Mouse (Mus musculus) cerebellum, adult 2 months (tissue): Measurements from ENCODE around the gene Olfr286. TPM values are rescaled to one million over a fixed set of nuclear protein-coding genes. Genes with fewer than 3 reads are reported as not detected.

ENCODE experiments used
- DNase-seq, 2 experiments: peaks; one replicate each; pipeline ENCODE4 v3.0.0; 2021
- H3K27ac ChIP-seq: fragments of 200-500 bp; 2 replicates; pipeline ENCODE4 v1.5.1; 2012; ENCODE audit warnings: low read length, control low read depth, inconsistent platforms; ENCODE audit not compliant: insufficient read depth
- H3K27me3 ChIP-seq: fragments of 200-500 bp; 2 replicates; pipeline ENCODE4 v1.6.1; 2012; ENCODE audit warnings: inconsistent platforms, mild to moderate bottlenecking, low read length, moderate library complexity; ENCODE audit not compliant: control insufficient read depth, insufficient read depth
- H3K4me1 ChIP-seq: fragments of 200-500 bp; 2 replicates; pipeline ENCODE4 v1.6.1; 2011; ENCODE audit warnings: low read length; ENCODE audit not compliant: control insufficient read depth, insufficient read depth
- H3K4me3 ChIP-seq: fragments of 200-500 bp; replicated peaks from 2 replicates; pipeline ENCODE3; 2011; ENCODE audit warnings: mild to moderate bottlenecking, low read depth, low read length, control low read depth; ENCODE audit not compliant: insufficient read depth
- CTCF ChIP-seq: fragments of 200-500 bp; IDR thresholded peaks from 2 replicates; pipeline ENCODE4 v1.5.1; 2011; ENCODE audit warnings: low read depth, mild to moderate bottlenecking, control low read depth, low read length, moderate library complexity, borderline replicate concordance; ENCODE audit not compliant: insufficient read depth
- POLR2A ChIP-seq: fragments of 200-500 bp; IDR thresholded peaks from 2 replicates; pipeline ENCODE4 v1.6.1; 2011; ENCODE audit warnings: low read length, control low read depth, borderline replicate concordance; ENCODE audit not compliant: insufficient read depth
- WGBS: fragments of 180-500 bp; shearing (Covaris S2); methylation state at CpG from one replicate; pipeline ENCODE4 v1.1.7; 2018; 5-methylcytosine and 5-hydroxymethylcytosine counted together
- polyA plus RNA-seq: library from polyadenylated mRNA; depleted of rRNA; stranded (reverse); fragments of >200 nt; gene quantifications from 2 replicates; pipeline ENCODE4 v1.2.3, GENCODE M21; 2012

Olfr286 gene
- polyA plus RNA-seq, 1 experiment: not detected

DNA sequence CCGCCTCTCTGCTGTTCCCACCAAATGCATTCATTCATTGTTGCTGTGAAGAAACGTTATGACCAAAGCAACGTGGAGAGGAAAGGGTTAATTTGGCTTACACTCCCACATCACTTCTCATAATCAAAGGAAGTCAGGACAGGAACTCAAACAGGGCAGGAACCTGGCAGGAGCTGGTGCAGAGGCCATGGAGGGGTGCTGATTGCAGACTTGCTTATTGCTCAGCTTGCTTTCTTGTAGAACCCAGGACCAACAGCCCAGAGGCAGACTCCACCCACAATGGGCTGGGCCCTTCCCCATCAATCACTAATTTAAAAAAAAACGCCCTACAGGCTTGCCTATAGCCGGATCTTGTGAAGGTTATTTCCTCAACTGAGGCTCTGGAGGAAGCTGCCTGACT is 20.1 kb downstream of the Olfr286 start:
- H3K4me3 ChIP-seq: no peak overlapping the region
- 70% methylated on average over 5 of the region's 5 CpGs for WGBS
- no peak overlapping the region for H3K27ac ChIP-seq
- no peaks in the 10 kb centered on the region for H3K27me3 ChIP-seq
- TF ChIP-seq POLR2A (no peak), CTCF (no peak)
- no peaks in the 10 kb centered on the region for H3K4me1 ChIP-seq
- DNase-seq: no peak

DNA sequence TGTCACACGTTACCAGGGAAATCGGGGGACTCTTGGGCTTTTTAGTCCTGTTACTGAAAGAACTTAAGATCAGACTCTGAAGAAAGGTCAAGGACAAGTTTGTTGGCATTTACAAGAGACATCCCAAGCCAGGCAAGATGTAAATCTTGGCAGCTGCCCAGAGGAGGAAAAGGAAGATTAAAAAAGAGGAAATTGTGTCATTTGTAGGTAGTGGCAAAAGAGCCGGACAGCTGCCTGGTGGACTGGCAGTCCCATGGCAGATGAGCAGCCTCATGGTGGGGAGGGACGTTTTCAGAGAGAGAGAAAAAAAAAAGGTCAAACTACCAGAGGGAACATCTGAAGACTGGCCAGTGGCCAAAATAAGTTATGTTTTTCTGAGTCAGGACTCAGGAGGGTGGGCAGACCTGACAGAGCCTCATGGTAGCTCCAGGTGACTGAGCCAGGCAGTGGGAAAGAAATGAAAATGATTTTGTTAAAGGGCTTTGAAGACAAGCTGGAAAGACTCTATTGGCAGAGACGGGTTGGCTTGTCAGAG is 20.8 kb downstream of the Olfr286 start:
- no peak for DNase-seq
- Histone ChIP-seq H3K27me3 (no peaks in the 10 kb centered on the region), H3K4me3 (no peak overlapping the region), H3K27ac (no peak overlapping the region), H3K4me1 (no peaks in the 10 kb centered on the region)
- 62% methylated on average over 5 of the region's 5 CpGs for WGBS
- TF ChIP-seq CTCF (no peak), POLR2A (no peak)

GRCm38 (mm10) chr15:98209676-98210075 is 24.6 kb downstream of the Olfr286 start:
- no peak for DNase-seq
- WGBS: 72% methylated on average over 7 of the region's 7 CpGs
- Histone ChIP-seq H3K4me1 (no peaks in the 10 kb centered on the region), H3K27ac (no peak overlapping the region), H3K27me3 (no peaks in the 10 kb centered on the region), H3K4me3 (no peak overlapping the region)
- no peak for TF ChIP-seq CTCF
- no peak for TF ChIP-seq POLR2A

- TF ChIP-seq CTCF (no peak), POLR2A (no peak)
- 51% methylated on average over 3 of the region's 3 CpGs for WGBS
Measured at GRCm38 (mm10) chr15:98195442-98195841, 38.8 kb downstream of the Olfr286 start, which contains the start of gene Olfr288. Olfr288 (minus strand) TSS chr15:98195542.

GRCm38 (mm10) chr15:98184456-98184855 is 49.8 kb downstream of the Olfr286 start:
- 61% methylated on average over 4 of the region's 4 CpGs for WGBS
- TF ChIP-seq CTCF (no peak), POLR2A (no peak)

More at GRCm38 (mm10) chr15:98195442-98195841, 38.8 kb downstream of the Olfr286 start, which contains the start of gene Olfr288:
- H3K27me3 ChIP-seq: no peaks in the 10 kb centered on the region
- no peak within 1 kb of the TSS for H3K4me3 ChIP-seq
- H3K4me1 ChIP-seq: no peaks in the 10 kb centered on the region
- H3K27ac ChIP-seq: no peak within 1 kb of the TSS
- DNase-seq: no peak

DNA sequence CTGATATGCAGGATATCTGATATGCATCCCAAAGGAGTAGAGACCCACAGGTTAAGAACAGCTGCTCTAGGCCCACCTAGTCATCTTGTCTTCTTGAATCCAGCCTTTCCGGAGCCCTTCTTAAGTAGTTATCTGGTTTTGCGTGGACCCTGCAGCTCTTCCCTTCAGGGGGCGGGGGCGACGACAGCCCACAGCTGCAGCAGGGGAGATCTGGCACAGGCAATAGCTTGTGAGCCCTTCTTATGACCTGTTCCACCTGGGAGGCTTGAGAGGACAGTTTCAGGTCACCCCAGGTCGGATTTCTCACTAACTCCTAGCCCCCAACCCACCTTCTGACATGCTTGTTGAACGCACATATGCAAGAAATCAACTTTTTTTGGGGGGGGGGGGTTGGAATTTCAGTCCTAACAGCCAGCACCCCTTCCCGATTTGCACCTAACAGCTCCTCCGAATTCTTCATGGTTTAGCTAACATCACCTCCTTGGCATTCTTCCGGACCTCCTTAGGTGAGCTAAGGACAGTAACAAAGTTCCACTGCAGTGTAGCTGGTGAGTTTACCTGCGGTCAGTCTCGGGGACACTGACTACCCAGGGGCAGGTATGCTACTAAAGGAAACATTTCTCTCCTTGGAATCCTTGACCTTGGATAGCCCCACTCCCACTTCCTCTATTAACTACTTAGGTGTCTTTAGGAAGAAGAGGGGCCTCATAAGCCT is 52.2 kb downstream of the Olfr286 start:
- Histone ChIP-seq H3K27me3 (no peaks in the 10 kb centered on the region), H3K4me1 (no peaks in the 10 kb centered on the region; the same call in 1 of the 2 replicates), H3K27ac (no peak overlapping the region), H3K4me3 (no peak overlapping the region)
- 75% methylated on average over 12 of the region's 12 CpGs for WGBS
- TF ChIP-seq POLR2A: no peak
- no peak for TF ChIP-seq CTCF
- peak; percentile 33 to 35 for DNase-seq

More at GRCm38 (mm10) chr15:98184456-98184855, 49.8 kb downstream of the Olfr286 start:
- H3K4me1 ChIP-seq: no peaks in the 10 kb centered on the region; the same call in 1 of the 2 replicates
- no peak overlapping the region for H3K27ac ChIP-seq
- H3K4me3 ChIP-seq: no peak overlapping the region
- DNase-seq: no peak
- no peaks in the 10 kb centered on the region for H3K27me3 ChIP-seq

- Histone ChIP-seq H3K27ac (peak overlapping the region; percentile 90), H3K27me3 (no peaks in the 10 kb centered on the region), H3K4me1 (no peaks in the 10 kb centered on the region; the same call in 1 of the 2 replicates), H3K4me3 (peak overlapping the region; percentile 78)
- WGBS: under 1% methylated on average over 30 of the region's 30 CpGs
- DNase-seq: peak; percentile 98 to 99
- TF ChIP-seq CTCF (peak; percentile 88), POLR2A (peak; percentile 81; the same call in 1 of the 2 replicates)
Measured at GRCm38 (mm10) chr15:98181132-98181711, 53.0 kb downstream of the Olfr286 start.
